Mouse (Mus musculus): ENCODE results near the gene Grk5.
A peak's percentile ranks its signal among the peaks of the same experiment; 100 is the strongest.
"Not testable (repeated sequence)": the region's sequence is repeated elsewhere in the genome, so short reads cannot be mapped to it uniquely, and the experiment has no call there.

The Grk5 gene

DNA sequence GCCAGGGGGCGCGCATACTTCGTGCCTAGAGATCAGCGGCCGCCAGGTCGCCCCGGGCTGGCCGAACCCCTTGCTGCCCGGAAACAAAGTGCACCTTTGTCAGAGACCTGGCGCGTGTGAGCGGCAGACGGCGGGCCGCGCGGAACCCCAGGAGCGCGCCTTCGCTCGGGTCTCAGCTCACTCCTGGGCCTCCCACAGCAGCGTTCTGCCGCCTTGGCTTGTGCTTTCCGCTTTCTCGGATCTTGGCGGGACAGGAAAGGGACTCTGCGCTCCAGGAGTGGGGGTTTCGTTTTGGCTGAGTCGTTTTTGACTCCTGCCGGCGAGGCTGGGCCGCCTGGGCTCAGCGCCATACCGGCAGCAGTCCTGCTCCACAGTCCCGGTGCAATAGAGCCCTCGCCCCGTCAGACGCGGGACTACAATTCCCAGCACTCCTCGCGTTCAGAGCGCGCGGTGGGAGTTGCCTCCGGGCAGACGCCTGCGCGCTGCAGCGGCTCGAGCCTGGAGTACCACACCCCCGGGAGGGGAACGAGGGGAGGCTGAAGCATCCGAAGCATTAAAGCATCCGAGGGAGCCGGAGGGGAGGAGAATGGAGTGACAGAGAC is at the start of gene Grk5:
Gene Grk5 (plus strand): TSS at position 36 of the 602 bp plus-strand sequence.
- peak; percentile 90 to 94 for DNase-seq (ENCODE audit: low spot score in 2 of 2)

DNA sequence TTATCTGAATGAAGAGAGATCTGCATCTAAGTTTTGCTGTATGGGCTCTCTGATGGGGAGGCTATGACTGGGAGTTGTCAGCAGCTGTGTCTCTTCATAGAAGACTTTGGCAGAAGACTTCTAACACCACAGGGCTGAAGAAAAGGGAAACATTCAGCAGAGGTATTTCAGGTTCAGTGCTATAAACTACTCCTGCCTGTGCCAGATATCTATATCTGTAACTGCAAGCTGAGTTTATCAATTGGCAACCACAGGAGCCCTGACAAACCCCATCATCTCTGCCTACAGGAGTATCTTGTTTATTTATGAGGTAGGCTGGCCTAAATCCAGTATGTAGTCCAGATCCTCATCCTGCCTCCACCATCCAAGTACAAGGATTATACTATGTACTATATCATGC is 46.2 kb upstream of the Grk5 start:
- no peak for DNase-seq (ENCODE audit: low spot score in 2 of 2)

DNA sequence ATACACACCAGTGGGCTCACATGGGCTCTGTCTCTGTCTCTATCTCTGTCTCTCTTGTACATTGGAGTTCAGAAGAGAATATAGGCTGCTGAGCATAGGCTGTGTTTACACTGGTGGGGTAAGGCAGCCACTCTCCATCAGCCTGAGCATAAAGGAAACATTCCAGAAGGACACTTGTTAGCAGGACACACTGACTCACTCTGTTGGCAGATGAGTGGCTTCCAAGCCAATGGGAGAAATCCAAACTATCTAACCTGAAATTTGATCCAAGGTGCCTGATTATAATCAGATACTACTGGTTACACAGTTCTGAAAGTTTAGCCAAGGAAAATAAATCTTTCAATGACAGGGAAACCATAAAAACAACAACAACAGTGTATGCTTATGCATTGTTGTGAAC is 43.8 kb upstream of the Grk5 start:
- no peak for DNase-seq (ENCODE audit: low spot score in 2 of 2)

DNA sequence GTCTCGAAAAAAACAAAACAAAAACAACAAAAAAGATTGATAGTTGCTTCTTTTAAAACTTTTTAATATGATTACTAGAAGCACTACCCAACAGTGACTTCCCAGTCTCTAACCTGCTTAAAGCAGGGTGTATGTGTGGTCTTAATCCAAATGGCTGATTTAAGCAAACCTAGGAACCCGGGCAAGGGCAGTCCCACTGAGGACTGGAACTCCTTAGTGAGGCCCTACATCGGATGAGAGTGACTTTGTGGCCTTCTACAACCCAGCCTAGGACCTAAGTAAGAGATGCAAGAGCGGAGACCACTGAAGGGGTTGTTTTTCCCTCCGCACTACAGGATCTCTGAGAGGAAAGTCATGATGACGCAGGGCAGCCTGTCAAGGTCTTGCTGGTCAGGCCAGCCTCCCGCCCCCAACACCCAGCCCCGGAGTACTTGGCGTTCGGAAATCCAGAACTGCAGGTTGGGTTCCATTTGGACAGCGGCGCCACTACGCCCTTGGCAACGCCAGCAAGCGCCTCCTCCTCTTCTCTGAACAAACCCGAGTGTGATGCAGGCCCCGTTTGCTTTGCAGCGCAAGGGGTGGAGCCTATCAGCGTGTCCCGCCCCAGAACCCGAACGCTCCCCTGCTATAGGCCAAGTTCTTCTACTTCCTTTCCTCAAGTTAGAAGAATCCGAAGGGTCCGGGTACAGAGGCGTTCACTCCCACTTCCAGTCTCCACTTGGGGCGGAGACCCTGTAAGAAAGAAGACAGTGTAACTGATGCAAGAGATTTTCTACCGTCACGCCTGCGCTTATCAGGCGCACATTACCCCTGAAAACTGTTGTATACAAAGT is 28.5 kb upstream of the Grk5 start, which contains the start of gene Sfxn4:
Gene Sfxn4 (minus strand): TSS at position 612 of the 833 bp plus-strand sequence.
- peak; percentile 79 to 93 for DNase-seq (ENCODE audit: low spot score in 2 of 2)

DNA sequence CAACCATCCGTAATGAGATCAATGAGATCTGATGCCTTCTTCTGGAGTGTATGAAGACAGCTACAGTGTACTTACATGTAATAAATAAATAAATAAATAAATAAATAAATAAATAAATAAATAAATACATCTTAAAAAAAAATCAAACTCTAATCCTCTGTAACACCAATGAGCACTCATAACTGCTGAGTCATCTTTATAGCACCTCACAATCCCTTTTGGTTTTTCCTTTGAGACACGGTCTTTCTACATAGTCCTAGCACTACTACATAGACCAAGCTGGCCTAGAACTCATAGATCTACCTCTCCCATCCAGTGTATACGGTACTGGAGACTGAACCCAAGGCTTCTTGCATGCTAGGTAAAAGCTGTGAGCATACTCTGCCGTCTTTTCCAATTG is 23.4 kb upstream of the Grk5 start:
- not testable (repeated sequence) for DNase-seq (ENCODE audit: low spot score in 2 of 2)

DNA sequence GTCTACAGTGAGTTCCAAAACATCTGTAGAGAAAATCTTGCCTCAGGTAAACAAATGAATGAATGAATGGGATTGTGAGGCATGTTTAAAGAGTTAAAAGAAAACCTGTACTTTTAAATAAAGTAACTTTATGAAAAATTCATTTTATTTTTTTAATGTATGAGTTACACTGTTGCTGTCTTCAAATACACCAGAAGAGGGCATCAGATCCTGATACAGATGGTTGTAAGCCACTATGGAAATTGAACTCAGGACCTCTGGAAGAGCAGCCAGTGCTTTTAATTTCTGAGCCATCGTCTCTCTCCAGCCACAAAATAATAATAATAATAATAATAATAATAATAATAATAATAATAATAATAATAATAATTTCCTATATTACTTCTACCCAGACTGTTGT is 19.1 kb upstream of the Grk5 start:
- DNase-seq (ENCODE audit: low spot score in 2 of 2): no peak

DNA sequence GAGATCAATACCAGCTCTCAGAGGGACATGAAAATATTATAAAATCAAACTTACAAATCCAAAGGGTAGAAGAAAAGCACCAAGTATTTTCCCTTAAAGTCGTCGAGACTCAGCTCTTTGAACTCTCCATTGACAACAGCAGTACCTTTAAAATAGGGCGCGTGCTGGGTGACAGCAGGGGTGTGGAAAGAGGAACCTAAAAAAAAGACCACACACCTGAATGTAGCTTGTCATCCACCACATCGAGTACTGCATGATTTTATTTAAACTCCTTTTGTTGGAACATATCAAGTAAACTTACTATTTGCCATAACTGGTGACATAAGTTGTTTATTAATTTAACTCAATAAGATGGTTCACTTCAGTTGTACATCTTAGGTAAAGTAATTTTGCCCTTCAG is 18.2 kb upstream of the Grk5 start:
- DNase-seq (ENCODE audit: low spot score in 2 of 2): no peak

DNA sequence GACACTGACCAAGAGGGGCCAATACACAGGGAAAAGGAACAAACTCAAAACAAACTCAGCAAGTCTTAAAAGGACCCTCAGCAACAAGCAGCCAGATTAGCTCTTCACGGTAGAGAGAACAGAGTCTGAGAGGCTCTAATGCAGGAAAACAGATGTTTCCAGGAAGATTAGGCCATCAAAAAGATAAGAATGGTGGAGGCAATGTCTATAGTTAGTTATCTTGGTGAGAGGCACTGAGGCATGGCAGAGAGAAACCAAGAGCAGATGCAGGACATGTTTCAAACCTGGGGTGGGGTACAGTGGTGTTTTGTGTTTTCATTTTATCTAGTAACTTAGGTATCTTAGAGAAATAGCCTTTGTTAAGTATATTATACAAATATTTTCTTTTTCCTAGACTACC is 17.3 kb upstream of the Grk5 start:
- DNase-seq (ENCODE audit: low spot score in 2 of 2): no peak

DNA sequence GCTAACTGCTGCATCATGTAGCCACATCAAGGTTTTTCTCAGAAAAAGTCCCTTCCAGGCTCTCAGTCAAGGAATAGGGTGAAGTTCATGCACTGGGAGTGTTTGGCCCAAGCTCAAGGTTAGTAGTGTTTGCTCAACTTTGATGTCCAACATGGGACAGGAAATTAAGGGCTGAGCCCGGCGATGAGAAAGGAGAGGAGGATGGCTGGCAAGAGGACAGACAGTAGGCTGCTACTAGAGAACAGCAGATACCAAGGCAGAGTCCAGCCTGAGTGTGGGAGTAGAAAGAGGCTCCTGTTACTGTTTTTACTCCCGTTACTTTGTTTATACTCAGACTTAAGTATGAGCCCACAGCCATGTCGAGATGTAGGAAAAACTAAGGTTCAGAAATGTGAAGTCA is 16.0 kb upstream of the Grk5 start:
- peak in 1 of 2 experiments; percentile 45 for DNase-seq (ENCODE audit: low spot score in 2 of 2)

DNA sequence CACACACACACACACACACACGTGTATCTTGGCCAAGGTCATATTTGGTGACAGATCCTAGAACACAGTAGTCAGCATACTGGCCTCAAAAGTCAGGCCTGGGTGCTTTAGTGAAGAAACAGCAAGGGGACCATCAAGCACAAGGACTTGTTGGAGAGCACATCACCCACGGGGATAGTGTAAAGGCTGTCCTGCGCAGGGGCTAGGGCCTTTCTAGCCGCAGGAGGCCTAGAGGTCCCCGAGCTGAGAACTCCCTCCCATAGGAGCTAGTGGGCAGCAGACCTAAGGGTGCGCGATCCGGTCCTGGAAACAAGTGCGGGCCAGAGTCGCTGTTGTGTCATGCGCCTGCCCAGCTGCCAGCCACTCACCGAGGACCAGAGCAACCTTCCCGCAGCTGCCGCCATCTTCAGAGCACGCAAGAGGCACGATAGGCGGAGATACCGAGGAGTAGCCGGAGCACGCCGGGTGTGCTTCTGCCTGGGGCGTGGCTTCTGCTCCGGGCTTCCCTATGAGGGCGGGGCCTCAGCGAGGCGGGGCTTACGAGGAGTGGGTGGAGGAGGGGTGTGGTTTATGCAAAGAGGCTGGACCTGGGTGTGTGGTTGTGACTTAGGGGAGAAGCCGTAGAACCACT is 15.4 kb upstream of the Grk5 start, which contains the start of gene Prdx3:
Gene Prdx3 (minus strand): TSS at position 493 of the 631 bp plus-strand sequence.
- DNase-seq (ENCODE audit: low spot score in 2 of 2): peak; percentile 97 to 98

DNA sequence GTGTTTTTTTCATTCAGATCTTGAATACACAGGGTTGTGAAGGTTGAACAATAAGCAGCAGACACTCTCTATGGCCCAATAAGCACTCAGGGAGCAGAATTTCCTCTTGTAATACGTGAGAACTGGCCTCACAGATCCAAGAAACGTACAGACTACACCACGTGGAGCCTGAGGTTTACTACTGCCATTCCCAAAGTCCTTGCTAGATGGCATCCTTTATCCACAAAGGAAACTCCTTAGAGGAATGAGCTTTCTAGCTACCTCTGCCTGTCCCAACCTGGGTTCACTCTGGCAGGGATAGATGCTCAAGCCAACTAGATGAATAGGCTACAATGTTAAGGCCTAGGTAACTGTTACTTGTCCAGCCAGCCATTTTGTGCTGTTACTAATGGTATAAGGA is 6.4 kb upstream of the Grk5 start:
- no peak for DNase-seq (ENCODE audit: low spot score in 2 of 2)

DNA sequence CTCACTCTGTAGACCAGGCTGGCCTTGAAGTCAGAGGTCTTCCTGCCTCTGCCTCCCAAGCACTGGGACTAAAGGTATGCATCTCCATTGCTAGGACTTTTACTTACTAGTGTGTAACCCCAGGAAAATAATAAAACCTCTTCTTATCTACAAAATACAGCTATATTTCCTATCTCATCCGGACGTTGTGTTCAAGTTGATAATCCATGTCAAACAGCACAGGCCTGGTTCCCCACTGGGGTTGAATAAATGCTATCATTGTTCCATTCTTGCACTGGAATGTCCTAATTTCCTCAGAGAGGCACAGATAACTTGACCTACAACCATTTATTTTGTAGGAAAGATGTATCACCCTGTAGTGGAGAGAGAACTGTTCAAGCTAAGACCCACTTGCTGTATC is 1.9 kb upstream of the Grk5 start:
- DNase-seq (ENCODE audit: low spot score in 2 of 2): no peak

DNA sequence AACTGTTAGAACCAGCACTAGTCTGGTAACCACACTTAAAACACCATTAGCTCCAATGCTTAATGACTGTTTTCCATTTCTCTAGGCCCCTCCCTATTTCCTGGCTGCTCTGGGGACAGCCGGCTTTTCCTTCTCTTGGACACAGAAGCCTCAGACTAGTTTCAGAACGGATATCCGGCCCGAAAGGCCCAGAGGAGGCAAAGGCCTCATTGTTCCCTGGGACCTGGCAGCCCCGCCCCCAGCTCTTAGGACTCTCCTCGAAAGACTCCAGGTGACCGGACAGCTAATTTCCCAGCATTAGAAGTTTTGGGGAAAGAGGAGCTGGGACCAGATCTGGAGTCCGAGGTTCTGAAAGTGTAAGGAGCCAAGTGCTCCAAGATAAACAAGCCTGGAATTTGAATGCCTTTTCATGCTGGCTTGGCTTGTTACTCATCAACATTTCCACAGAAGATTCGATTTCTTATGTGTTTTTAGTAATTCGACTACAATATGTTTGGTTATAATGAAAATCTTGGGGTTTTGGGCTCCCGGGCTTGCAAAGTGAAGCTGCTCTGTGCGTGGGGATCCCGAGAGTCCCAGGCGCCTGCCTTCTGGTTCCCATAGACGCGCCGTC is 342 bp upstream of the Grk5 start:
- peak; percentile 26 to 62 for DNase-seq (ENCODE audit: low spot score in 2 of 2)

DNA sequence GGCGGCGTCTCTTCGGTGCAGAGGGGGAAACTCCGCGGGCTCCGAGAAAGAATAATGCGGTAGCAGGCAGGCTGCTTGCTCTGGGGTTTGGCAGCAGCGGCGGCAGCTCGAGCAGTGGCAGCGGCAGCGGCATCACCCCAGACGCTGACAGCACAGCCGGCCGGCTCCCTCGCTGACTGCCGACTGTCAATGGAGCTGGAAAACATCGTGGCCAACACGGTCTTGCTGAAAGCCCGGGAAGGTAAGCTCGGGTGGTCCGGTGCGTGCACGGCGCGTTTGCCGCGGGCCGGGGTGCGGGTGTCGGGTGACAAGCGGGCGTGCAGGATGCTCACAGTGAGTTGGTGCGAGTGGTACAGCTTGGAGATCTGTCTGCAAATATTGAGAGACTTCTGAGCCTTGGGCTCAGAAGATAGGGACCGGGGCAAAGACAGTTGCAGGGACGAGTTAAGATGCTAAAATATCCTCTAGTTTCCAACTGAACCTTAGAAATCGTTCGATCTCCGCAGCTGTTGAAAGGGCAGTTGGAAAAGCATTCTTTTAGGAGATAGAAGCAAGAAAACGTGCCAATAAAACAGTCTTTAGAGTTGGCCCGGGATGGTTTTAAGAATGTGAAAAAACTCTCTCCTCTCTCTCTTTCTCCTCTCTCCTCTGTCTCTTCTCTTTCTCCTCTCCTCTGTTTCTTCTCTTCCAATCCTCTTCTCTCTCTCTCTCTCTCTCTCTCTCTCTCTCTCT is 1.0 kb downstream of the Grk5 start:
- peak in 1 of 2 experiments; percentile 35 for DNase-seq (ENCODE audit: low spot score in 2 of 2)

DNA sequence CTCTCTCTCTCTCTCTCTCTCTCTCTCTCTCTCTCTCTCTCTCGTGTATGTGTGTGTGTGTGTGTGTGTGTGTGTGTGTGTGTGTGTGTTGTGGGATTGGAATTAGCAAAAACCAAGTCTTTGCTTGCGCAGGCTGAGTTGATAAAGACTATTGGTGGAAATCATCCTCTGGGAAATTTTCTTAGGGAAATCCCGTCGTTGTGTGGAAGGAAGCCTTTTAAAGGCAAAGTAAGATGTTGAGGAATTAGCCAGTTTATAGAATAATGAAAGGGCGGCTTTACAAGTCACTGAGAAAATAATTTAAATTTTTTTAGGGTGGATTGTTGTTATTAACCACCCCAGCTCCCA is 1.5 kb downstream of the Grk5 start:
- DNase-seq (ENCODE audit: low spot score in 2 of 2): no peak

DNA sequence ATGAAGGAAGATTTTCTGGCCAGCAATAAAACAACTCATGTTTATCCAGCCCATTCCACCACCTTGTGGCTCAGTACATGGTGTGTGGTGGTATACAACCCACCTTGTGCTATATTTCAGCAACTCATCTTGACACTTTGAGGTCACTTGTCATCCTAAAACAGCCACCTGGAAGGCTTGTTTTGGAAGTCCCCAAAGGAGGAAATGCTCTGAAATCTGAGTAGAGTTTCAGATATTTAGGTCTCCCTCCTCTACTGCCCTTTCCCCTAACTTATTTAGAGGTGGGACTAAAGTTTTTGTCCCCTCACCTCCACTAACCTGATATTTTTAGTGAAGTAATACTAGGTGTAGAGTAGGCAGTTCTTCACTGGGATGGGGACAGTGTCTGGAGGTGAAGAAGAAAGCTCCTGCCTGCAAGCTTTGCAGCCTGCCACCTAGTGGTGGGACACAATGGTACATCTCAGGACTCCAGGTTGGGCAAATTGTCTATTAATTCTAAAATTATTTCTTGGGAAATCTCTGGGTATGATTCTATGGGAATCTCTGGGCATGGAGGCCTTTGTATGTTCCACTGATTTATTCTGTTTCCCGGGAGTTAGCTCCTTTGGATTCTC is 2.5 kb downstream of the Grk5 start:
- peak; percentile 49 to 62 for DNase-seq (ENCODE audit: low spot score in 2 of 2)

DNA sequence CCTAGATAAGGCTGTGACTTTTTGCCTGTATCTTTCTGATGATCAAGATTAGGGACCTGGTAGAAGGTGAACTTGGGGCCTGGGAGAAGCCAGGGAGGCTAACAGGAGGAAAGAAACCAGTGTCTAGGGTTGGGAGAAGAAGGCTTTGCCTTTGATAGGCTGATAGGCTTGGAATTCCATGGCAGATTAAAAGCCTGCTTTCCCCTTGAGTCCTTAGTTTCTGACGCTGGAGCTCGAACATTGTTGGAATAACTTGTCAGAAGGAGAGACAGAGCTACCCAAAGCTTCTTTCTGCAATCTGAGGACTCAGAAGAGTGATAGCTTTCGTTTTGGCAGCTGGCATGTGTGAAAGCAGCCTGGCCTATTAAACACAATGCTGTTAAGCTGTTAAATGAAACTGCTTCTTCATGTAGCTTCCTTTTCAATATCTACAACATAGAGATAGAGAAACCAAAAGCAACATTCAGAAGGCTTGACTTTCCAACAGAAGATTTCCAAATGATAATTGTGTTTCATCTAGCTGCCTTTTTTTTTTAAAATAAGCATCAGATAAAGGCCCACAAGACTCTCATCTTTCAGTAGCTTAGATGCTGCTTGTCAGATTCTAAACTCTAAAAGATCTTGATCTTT is 5.8 kb downstream of the Grk5 start:
- DNase-seq (ENCODE audit: low spot score in 2 of 2): no peak

DNA sequence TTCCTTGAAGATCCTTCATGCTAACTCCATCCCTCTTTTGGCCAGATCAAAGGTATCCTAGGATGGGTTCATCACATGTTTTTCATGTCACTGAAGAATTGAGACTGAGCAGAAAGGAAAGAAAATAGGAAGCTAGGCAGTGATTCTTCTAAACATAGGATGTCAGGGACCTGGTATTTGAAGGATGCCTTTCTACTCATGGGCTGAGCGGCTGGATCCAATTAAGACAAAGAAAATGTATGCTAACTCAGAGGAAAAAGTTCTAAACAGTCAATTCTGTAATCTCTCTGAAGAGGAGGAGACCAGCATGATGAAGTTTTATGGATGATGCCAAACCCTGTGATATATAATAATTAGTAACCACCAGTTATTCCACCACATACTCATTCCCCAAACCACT is 13.6 kb downstream of the Grk5 start:
- DNase-seq (ENCODE audit: low spot score in 2 of 2): no peak

DNA sequence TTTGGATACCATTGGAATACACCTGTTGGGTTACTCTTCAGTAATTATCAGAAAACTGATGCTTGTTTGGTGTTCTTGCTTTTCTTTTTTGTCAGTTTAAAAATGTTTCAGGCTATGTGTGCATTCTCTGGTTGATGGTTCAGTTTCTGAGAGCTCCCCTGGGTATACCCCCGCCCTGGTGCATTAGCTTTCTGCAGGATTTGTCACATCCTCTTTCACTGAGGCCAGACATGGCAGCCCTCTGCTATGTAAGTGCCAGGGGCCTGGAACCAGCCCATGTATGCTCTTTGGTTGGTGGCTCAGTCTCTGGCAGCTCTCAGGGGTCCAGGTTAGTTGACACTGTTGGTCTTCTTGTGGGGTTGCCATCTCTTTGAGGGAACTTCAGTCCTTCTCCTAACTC is 14.4 kb downstream of the Grk5 start:
- no peak for DNase-seq (ENCODE audit: low spot score in 2 of 2)

DNA sequence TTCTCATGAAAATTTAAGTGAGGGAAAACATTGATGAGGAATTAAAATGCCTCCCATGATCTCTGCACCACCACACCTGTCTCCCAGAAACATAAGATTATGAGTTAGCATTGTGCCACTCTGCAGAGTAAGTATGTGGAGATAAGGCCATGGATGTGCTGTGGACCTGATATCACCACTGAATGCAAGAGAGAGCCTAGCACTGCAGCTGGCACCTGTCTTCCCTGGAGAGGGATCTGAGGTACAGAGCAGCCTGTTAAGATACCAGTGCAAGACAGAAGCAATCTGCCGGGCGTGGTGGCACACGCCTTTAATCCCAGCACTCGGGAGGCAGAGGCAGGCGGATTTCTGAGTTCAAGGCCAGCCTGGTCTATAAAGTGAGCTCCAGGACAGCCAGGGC is 15.9 kb downstream of the Grk5 start:
- DNase-seq (ENCODE audit: low spot score in 2 of 2): no peak

DNA sequence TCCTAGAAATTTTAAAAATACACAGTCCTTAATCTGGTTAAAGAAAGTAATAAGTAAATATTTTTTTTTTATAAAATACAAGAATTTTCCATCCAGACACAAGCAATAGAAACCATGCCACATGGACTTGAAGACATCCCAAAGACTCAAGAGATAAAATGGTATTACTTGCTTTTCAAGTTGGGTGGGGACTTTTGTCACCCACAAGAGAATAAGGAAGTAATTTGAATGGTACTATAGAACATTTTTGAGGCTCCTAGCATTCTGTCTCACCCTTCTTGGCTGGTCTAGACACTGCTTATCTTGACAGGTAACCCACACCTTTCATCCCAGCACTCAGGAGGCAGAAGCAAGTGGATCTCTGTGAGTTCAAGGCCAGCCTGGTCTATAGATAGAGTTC is 20.8 kb downstream of the Grk5 start:
- DNase-seq (ENCODE audit: low spot score in 2 of 2): no peak

Data from urinary bladder, postnatal 36 days (tissue).